Mouse (Mus musculus): ENCODE measurements around the gene Copg2.
"Not testable (repeated sequence)": the region's sequence is repeated elsewhere in the genome, so short reads cannot be mapped to it uniquely, and the experiment has no call there.

Gene Copg2

GRCm38 (mm10) chr6:30813626-30814025 lies 83.0 kb downstream of the Copg2 start:
- no peak for ATAC-seq (ENCODE audit: low TSS enrichment)

- ATAC-seq (ENCODE audit: low TSS enrichment), result peak; percentile 25; the same call in 1 of the 2 replicates
These were observed 91.4 kb downstream of the Copg2 start for GRCm38 (mm10) chr6:30805053-30805752.

DNA sequence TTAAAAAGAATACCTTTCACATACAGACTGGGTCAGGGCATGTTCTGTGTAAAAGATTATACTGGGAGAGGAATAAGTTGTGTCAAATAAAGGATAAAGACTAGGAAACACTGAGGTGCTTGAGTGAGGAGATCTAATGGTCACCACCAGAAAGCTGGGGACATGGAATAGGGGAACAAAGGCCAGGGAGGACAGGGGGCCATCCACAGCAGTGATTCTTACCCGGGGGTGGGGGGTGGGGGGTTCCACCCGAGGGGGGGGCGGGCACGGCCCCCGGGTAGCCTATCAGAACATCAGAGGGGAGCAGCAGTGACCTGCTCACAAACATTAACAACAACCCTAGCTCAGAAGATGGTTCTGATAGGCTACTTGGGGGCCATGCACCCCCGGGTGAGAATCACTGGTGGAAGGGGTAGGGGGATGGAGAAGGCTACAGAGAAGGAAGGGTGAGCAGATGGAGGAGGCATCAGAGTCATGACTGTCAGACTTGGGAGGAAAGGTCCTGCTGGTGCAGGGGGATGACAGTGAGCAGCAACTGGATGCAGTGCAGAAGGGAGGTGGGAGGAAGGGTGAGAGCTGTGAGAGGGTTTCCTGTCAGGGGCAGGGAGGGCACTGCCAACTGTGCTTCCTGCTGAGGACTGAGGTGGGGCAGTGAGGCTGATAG lies 92.1 kb downstream of the Copg2 start:
- ATAC-seq (ENCODE audit: low TSS enrichment), result peak; percentile 82

DNA sequence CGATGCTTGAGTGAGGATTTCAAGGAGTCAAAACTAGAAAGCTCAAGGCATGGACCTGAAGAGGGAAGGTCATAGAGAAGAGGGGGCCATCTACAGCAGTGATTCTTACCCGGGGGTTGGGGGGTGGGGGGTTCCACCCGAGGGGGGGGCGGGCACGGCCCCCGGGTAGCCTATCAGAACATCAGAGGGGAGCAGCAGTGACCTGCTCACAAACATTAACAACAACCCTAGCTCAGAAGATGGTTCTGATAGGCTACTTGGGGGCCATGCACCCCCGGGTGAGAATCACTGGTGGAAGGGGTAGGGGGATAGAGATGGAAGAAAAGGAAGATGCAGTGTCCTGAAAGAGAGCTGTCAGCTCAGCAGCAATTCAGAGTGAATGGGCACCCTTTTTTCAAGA lies 93.7 kb downstream of the Copg2 start:
- ATAC-seq (ENCODE audit: low TSS enrichment), result not testable (repeated sequence)

DNA sequence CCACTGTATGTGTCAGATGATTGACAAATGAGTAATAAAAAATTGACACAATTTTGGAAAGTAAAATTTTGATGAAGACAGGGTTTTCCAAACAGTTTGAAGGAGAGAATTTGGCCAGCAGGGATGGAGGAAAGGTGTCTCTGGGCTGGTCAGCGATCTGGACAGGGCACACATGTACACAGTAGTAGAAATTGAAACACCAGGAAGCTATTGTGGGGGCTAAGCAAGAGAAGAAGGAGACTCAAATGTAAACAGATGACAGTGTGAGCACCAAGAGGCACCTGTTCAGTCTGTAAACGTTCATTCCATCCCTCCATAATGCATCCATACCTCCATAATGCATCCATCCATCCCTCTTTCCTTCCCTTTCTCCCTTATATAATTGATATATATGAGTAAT lies 145.4 kb downstream of the Copg2 start:
- ATAC-seq (ENCODE audit: low TSS enrichment), result no peak

DNA sequence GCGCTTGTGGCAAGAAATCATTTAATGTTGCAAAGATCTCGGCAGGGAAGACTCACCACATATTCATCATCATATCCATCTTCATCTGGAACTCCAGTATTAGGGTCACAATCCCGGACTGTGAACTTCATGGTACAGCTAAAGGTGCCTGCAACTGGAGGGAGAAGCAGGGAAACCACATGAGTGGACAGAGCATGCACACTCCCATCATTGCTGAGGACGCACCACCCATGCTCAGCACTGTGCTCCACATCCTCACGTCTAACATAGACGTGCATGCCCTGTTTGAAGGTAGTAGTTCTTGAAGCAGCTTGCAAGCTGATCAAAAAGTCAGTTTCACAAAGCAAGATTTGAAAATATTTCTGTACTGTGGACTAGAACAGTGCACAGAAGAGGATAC lies 146.1 kb downstream of the Copg2 start:
- no peak for ATAC-seq (ENCODE audit: low TSS enrichment)

DNA sequence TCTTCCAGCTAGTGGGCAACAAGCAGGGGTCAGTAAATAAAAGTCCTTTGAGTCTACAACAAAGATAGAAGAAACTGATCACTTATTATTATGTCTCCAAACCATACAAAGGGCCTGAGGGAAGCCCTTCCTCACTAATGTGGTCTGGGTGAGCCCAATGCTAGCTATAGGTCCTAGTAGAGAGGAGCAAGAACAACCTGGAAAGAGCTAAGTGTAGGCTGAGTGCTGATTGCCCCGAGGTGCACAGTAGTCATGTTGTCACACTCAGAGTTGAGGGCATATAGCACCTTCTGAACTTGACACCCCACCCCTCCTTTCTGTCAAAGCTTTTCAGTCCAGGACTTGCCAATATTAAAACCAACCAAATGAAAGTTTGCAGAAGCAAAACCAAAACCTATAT lies 146.7 kb downstream of the Copg2 start:
- no peak for ATAC-seq (ENCODE audit: low TSS enrichment)

GRCm38 (mm10) chr6:30749042-30749689 lies 147.4 kb downstream of the Copg2 start:
- no peak for ATAC-seq (ENCODE audit: low TSS enrichment)

DNA sequence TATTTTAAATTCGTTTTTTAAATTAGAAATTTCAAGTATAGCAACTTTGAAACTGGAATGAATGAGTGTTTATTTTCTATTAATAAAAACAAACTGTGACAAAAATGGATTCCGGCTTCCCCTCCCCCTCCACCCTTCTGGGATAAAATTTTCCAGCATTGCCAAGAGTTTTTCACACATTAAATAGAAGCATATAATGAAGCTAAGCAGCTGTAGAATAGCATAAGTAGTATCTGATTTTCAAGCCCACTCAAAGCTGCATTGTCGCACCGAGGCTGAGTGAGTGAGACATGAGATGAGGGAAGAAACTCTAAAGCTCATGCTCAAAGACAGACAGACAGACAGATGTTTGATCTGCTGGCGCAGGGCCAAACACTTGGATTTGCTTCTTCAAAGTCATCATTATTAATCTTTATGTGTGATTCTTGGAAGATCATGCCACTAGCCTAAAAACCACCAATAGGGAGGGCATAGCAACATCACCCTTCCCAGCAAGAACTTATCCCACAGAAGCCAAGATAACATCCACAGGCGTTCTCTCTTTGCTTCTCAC lies 148.2 kb downstream of the Copg2 start:
- no peak for ATAC-seq (ENCODE audit: low TSS enrichment)

DNA sequence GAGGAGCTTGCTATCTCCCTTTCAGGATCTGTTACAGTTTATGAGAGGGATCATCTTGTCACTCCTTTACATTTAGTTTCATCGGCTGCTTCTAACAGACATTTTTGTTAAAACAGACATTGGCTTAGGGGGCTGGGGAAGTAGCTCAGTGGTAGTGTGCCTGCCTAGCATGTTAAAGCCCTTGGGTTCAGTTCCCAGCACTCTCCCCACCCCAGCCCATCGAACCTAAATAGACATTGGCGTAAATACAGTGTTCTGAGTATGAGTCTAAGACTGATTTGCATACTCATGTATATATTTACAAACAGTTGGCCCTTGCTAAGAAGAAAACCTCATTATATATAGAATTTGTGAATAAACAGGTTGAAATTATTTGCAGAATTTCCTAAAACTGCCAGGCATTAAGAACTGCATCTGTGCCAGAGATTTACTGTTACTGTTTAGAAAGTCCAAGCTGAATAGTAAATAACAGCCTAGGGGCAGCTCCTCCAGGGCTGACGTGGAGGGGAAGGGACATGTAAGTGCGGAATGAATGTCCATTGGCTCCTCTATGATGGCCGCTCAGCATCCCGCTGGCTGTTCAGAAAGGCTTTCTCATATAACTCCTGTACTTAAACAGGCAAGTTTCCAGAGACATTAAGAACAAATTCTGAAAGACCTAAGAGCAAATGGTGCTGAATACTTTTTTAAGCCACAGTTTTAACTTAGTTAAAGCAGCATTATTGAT lies 148.8 kb downstream of the Copg2 start:
- ATAC-seq (ENCODE audit: low TSS enrichment), result no peak

GRCm38 (mm10) chr6:30745591-30745990 lies 151.0 kb downstream of the Copg2 start:
- no peak for ATAC-seq (ENCODE audit: low TSS enrichment)

DNA sequence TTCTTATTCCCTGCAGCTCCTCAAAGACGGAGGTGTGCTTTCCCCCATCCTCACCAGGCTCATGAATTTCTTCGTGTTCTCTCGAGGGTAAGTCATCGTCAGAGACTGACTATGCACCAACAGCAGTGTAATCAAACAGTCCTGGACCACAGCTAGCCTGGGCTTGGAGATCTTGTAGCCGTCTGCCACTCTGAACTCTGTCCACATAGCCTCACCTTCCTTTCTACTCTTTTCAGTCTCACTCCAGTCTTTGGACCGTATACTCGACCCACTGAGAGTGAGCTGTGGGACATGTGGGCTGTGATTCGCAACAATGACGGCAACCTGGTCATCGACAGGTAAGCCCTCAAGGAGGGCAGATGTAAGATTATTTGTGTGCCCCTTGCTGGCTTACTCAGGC lies 151.7 kb downstream of the Copg2 start:
- peak; percentile 42; the same call in 1 of the 2 replicates for ATAC-seq (ENCODE audit: low TSS enrichment)

DNA sequence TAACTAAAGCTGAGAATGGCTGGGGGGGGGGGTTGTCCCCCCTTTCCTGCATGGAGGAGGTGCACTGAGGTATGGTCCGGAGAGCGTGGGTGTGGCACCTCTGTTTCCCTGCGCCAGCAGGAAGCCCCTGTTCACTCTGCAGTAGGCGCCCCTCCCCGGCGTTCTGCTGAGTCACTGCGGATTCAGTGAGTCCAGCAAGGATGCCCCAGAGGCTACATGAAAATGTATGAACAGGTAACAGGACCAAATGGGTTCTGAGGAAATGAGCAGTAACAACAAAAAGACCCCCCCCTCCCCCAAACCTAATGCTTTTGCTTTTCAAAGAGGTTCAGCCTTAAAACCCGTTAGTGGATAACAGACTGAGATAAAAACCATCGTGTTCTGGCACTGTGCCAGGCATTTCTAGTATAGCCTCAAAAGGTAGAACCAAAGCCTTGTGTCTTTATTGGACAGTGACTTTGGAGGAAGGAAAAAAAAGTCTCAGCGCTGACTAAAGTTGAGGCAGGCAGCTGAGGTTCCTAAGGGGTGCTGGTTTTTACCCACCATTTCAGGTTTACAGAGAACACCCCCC lies 157.3 kb downstream of the Copg2 start:
- no peak for ATAC-seq (ENCODE audit: low TSS enrichment)

- no peak for ATAC-seq (ENCODE audit: low TSS enrichment)
These were observed 158.1 kb downstream of the Copg2 start for GRCm38 (mm10) chr6:30738464-30739006.

DNA sequence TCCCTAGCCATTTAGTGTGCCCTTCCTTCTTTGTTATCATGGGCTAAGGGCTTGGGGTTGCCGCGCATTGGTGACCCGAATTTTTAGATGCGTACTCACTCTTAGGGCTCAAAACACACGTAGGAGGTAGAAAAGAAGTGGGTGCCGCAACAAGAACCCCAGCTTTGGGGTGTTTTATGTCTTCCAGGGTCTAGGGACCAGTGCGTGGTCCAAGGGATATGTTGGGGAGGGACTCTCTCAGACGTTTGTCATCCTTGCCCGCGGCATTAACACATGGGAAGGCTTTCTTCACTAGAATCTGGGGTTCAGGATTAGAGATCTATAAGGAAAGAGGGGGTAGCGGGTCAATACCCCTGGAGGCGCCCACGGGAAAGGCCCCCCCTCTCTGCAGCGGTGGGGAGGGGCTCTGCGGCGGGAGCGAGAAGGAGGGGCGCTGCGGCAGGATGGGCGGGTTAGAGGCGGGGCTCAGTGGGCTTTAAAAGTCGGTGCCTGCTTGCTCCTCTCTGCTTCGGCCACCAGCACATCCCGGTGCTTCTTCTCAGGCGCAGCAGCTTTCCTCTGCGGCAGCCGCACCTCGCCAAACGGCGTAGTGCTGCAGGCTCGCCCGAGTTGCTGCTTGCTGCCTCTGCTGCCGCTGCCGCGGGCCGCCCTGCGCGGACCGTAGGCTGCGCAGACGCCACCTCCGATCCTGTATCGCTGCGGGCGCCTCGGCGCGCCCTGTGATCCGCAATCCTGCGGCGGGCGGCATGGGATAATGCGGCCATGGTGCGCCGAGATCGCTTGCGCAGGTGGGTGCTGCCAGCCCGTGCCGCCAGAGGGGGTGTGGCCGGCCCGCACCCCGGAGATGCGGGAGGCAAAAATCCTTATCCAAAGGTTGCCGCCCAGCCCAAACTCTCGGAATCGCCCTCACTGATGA lies 158.8 kb downstream of the Copg2 start:
- peak; percentile 39 for ATAC-seq (ENCODE audit: low TSS enrichment)

GRCm38 (mm10) chr6:30736864-30737547 lies 159.6 kb downstream of the Copg2 start:
- peak; percentile 71 for ATAC-seq (ENCODE audit: low TSS enrichment)

GRCm38 (mm10) chr6:30736372-30736762 lies 160.2 kb downstream of the Copg2 start:
- ATAC-seq (ENCODE audit: low TSS enrichment), result no peak

DNA sequence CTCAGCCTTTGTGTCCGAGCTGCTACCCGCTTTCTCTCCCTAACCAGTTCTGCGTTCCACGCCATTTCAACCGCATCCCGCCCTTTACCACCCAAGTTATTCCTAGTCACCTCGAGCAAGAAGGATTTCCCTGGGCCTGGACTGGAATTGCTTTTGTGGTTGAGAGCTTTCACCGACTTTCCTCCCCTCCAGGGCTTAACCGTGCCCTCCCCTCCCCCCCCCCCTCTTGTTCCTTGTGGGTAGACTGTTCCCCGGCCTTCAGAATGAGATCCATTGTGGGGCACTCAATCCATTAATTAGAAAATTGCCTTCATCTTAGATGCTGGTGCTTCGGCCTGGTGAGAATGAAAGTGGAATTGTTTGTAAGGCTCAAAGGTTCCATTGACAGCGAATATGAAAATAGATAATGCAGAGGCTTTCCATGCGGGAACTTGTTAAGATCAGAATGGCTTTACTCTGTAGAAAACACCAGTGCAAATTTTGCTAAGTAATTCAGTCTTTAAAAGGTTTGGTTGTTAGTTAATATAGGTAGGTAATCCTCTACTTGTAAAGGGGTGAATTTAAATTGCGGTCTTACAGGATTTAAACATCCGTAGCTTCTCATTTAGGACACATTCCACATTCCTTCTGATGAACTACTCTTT lies 160.7 kb downstream of the Copg2 start:
- no peak for ATAC-seq (ENCODE audit: low TSS enrichment)
